Mouse (Mus musculus) heart, postnatal 0 days (tissue): ENCODE measurements at regions not wholly inside any gene's neighbourhood (a gene's known extent, or its start where the extent isn't known, plus 50 kb on each side); places are given as distances from the start of the nearest gene placed in this dataset.

Experiments
- ATAC-seq: fragments of 200-750 bp; cut with Nextera tagmentation; 2 replicates; pipeline ENCODE4 v1.8.0; 2017; ENCODE audit warnings: low read depth, moderate number of reproducible peaks, moderate library complexity; ENCODE audit not compliant: insufficient read depth
- DNase-seq: peaks from one replicate; pipeline ENCODE4 v3.0.0-alpha.2; 2016; ENCODE audit warnings: low spot score
- H3K27ac ChIP-seq: fragments of 300-500 bp; sonication (generic); 2 replicates; pipeline ENCODE4 v1.5.1; 2014; ENCODE audit warnings: low read depth, mild to moderate bottlenecking
- H3K27me3 ChIP-seq: fragments of 300-500 bp; sonication (generic); 2 replicates; pipeline ENCODE4 v1.6.1; 2014; ENCODE audit warnings: low read length, mixed read lengths; ENCODE audit not compliant: control insufficient read depth, insufficient read depth
- H3K36me3 ChIP-seq: fragments of 300-500 bp; sonication (generic); replicated peaks from 2 replicates; pipeline ENCODE4 v1.6.1; 2014; ENCODE audit warnings: low read length, mixed read lengths; ENCODE audit not compliant: control insufficient read depth, insufficient read depth
- H3K4me1 ChIP-seq: fragments of 300-500 bp; sonication (generic); 2 replicates; pipeline ENCODE4 v1.6.1; 2014; ENCODE audit warnings: antibody characterized with exemption; ENCODE audit not compliant: control insufficient read depth, insufficient read depth
- H3K4me2 ChIP-seq: fragments of 300-500 bp; sonication (generic); 2 replicates; pipeline ENCODE4 v1.6.1; 2014; ENCODE audit warnings: low read depth, mild to moderate bottlenecking, low read length, moderate library complexity
- H3K4me3 ChIP-seq: fragments of 300-500 bp; sonication (generic); 2 replicates; pipeline ENCODE4 v1.5.1; 2014; ENCODE audit warnings: low read depth, low read length
- H3K9ac ChIP-seq: fragments of 300-500 bp; sonication (generic); replicated peaks from 2 replicates; pipeline ENCODE4 v1.6.1; 2014; ENCODE audit warnings: low read depth, low read length, mixed read lengths
- H3K9me3 ChIP-seq: fragments of 300-500 bp; sonication (generic); replicated peaks from 2 replicates; pipeline ENCODE4 v1.6.1; 2016; ENCODE audit warnings: low read length; ENCODE audit not compliant: control insufficient read depth
- CTCF ChIP-seq: IDR thresholded peaks from 2 replicates; pipeline ENCODE4 v1.5.1; 2016; ENCODE audit warnings: antibody characterized with exemption, control low read depth, low read depth
- EP300 ChIP-seq: IDR thresholded peaks from 2 replicates; pipeline ENCODE4 v1.6.1; 2016; ENCODE audit warnings: antibody characterized with exemption, low read depth
- whole genome bisulfite sequencing: fragments of 180-500 bp; shearing (Covaris S2); extraction: QIAGEN DNeasy Blood & Tissue Kit; methylation state at CpG from one replicate; pipeline ENCODE4 v1.1.7; 2014; 5-methylcytosine and 5-hydroxymethylcytosine counted together

DNA sequence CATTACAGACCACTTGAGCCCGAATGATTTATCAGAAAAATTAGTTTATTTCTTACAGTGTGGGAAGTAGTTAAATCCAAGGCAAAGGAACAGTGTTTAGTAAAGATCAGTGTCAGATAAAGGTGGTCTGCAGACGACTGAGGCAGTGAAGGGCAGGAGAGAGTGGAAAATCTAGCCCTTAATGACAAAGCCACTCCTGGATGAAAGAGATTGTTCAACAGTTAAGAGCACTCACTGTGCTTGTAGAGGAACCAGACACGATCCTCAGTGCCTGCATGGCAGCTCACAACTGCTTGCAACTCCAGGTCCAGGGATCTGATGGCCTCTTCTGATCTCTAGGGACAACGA is 758.3 kb downstream of the Ryr2 start:
- Histone ChIP-seq H3K27ac (no peak overlapping the region), H3K9me3 (no peaks in the 10 kb centered on the region), H3K9ac (no peak overlapping the region), H3K36me3 (no peaks in the 10 kb centered on the region), H3K4me3 (no peak overlapping the region), H3K4me2 (no peak overlapping the region), H3K4me1 (no peaks in the 10 kb centered on the region), H3K27me3 (no peaks in the 10 kb centered on the region)
- ATAC-seq (no peak), DNase-seq (no peak)
- WGBS, result 54% methylated on average over 4 of the region's 4 CpGs
- TF ChIP-seq CTCF, result no peak
- TF ChIP-seq EP300, result no peak

DNA sequence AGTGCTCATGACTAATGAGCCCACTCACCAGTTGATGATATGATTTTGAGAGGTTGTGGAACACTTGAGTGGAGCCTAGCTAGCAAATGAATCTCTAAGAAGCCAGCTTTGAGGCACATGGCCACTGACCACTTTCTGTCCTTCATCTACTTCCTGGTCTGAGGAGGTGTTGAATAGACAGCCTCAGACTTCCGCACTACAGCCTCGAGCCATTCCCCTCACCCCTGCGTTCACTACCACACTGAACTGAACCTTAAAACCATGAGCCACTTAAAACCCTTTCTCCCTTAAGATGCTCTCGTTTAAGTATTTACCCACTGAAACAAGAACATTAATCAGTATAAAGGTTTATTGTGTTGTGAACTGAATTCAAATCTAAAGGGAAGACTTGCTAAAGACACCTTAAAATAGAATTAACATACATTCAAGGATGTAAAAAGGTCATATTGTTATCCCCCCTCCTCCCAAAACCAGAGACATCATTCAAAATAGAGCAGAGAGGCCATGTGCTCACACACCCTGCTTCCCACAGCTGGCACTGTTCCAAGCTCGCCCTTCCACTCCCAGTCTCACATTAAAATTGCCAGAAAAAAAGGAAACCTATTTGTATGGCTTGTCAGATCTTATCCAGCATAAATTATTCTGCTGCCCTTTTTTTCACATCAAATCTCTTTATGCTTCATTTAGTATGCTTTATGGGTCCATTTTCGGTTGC is 758.8 kb downstream of the Ryr2 start:
- Histone ChIP-seq H3K4me3 (no peak overlapping the region), H3K27me3 (no peaks in the 10 kb centered on the region), H3K9me3 (no peaks in the 10 kb centered on the region), H3K27ac (no peak overlapping the region), H3K4me2 (no peak overlapping the region), H3K9ac (no peak overlapping the region), H3K4me1 (no peaks in the 10 kb centered on the region), H3K36me3 (no peaks in the 10 kb centered on the region)
- ATAC-seq (no peak), DNase-seq (no peak)
- 60% methylated on average over 6 of the region's 6 CpGs for WGBS
- no peak for TF ChIP-seq CTCF
- TF ChIP-seq EP300, result no peak

DNA sequence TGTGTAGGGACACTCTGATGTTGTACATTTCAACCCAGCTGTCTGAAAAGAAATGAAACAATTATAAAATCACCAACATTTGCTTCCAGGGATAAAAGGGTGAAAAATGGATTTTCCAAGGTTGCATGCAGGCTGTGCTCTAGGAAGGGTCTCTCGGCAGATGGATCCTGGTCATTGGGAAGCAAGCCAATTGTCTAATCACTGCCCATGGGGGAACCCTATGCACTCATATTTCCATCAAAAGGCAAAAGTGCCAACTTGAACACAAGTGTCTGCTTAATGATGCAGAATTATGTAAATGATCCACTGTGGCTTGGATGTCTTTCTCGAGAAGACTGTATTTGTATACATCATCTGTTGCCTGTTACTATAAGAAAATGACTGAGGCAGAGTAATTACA is 762.2 kb downstream of the Ryr2 start:
- no peak for TF ChIP-seq EP300
- no peak for TF ChIP-seq CTCF
- DNase-seq, result no peak
- Histone ChIP-seq H3K4me1 (no peaks in the 10 kb centered on the region), H3K27me3 (no peaks in the 10 kb centered on the region), H3K4me3 (no peak overlapping the region), H3K9me3 (no peaks in the 10 kb centered on the region), H3K4me2 (no peak overlapping the region), H3K36me3 (no peaks in the 10 kb centered on the region), H3K27ac (no peak overlapping the region), H3K9ac (no peak overlapping the region)
- no peak for ATAC-seq
- WGBS, result 75% methylated on average over 2 of the region's 2 CpGs

DNA sequence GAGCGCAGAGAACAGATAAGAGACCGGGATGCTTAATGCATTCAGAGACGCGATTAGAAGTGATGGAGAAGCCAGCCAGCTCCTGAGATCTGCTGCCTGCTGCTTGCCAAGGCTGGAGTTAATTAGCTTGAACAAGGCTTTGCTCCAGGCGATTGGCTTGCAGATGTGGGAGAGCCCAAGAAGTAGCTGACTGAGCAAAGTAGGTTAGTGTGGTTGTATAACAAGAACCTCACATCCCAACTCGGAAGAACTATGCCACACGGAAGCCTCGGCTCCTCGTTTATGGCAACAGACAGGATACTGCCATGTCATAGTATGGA is 768.5 kb downstream of the Ryr2 start:
- Histone ChIP-seq H3K27me3 (no peaks in the 10 kb centered on the region), H3K9ac (no peak overlapping the region), H3K4me3 (no peak overlapping the region), H3K4me1 (no peaks in the 10 kb centered on the region), H3K9me3 (no peaks in the 10 kb centered on the region), H3K4me2 (no peak overlapping the region), H3K27ac (no peak overlapping the region), H3K36me3 (no peaks in the 10 kb centered on the region)
- WGBS, result 41% methylated on average over 9 of the region's 9 CpGs
- no peak for DNase-seq
- TF ChIP-seq EP300 (no peak), CTCF (no peak)
- no peak for ATAC-seq

DNA sequence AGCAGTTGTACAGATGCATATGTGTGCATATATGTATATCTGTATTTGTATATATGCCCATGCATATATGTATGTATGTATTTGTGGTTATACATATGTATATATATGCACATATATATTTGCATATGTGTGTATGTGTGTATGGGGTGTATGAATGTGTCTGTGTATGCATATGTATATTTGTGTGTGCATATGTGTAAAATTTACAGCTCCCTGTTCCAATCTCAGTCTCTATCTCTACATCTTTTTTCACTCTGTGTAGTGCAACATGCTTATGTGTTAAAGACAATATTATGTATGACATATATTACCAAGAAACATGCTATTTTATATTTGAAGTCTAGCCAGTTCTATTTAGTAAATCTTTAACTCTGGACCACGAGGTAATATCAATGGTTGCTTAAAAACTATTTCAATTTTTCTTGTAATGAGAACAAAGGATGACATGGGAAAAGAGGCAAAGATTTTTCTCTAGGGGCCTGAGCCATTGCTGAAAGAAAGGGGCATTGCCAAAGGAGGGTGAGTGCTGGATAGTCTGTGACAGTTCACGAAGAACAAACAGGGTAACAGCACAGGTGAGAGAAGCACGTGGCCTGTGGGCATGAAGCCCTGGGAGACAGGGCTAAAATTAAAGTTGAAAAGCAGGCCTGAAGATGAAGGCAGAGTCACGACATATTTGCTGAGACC is 769.0 kb downstream of the Ryr2 start:
- Histone ChIP-seq H3K4me2 (no peak overlapping the region), H3K27me3 (no peaks in the 10 kb centered on the region), H3K27ac (no peak overlapping the region), H3K4me3 (no peak overlapping the region), H3K36me3 (no peaks in the 10 kb centered on the region), H3K4me1 (no peaks in the 10 kb centered on the region), H3K9me3 (no peaks in the 10 kb centered on the region), H3K9ac (no peak overlapping the region)
- DNase-seq (no peak), ATAC-seq (no peak)
- WGBS, result 32% methylated on average over 4 of the region's 4 CpGs
- TF ChIP-seq EP300, result no peak
- TF ChIP-seq CTCF, result no peak

DNA sequence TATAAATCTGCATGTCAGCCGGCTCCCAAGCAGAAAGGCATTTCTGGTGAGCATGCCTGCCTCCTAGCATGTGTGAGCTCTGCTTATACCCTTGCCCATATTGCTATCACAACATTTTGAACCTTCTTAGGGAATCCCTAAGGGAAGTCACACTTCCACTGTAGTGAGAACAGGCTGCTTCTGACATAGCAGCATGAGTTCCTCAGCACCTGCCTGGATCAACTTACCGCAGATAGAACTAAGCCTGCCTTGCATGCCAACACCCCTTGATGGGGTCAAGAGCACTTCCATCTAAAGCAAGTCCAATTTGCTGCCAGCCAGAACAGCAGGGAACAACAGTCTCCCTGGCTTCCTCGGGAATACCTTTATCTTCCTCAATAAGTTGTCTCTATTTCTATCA is 769.8 kb downstream of the Ryr2 start:
- Histone ChIP-seq H3K27me3 (no peaks in the 10 kb centered on the region), H3K4me2 (no peak overlapping the region), H3K9ac (no peak overlapping the region), H3K36me3 (no peaks in the 10 kb centered on the region), H3K4me3 (no peak overlapping the region), H3K4me1 (no peaks in the 10 kb centered on the region), H3K9me3 (no peaks in the 10 kb centered on the region), H3K27ac (no peak overlapping the region)
- DNase-seq (no peak), ATAC-seq (no peak)
- TF ChIP-seq CTCF, result no peak
- TF ChIP-seq EP300, result no peak
- 54% methylated on average over 3 of the region's 3 CpGs for WGBS
